Mouse (Mus musculus): Measurements from ENCODE around the gene Cpne4. TPM values are rescaled to one million over a fixed set of nuclear protein-coding genes. Genes with fewer than 3 reads are reported as not detected.

The Cpne4 gene
- not detected in 2 replicates for polyA plus RNA-seq (2015; fragmentation: Nextera tagmentation; extraction: Ambion mirVana)

- H3K4me3 ChIP-seq (ENCODE audit: low read depth, low read length), result no peak within 1 kb of the TSS
- H3K9me3 ChIP-seq (replicated peaks; ENCODE audit: control insufficient read depth, low read length), result no peaks in the 10 kb centered on the region
- no peaks in the 10 kb centered on the region for H3K27me3 ChIP-seq (ENCODE audit: control insufficient read depth, insufficient read depth, low read depth, low read length)
- no peak within 1 kb of the TSS for H3K9ac ChIP-seq (ENCODE audit: low read depth, low read length)
- H3K4me2 ChIP-seq (ENCODE audit: low read depth, low read length), result no peak within 1 kb of the TSS
- 51% methylated on average over 2 of the region's 2 CpGs for WGBS (ENCODE audit: insufficient replicate concordance)
- no peaks in the 10 kb centered on the region for H3K36me3 ChIP-seq (ENCODE audit: control insufficient read depth, insufficient read depth)
- ATAC-seq (ENCODE audit: low read depth), result no peak
- no peak within 1 kb of the TSS for H3K27ac ChIP-seq (ENCODE audit: low read length)
- no peaks in the 10 kb centered on the region for H3K4me1 ChIP-seq (ENCODE audit: control insufficient read depth, low read depth, low read length)
These were observed at the start of gene Cpne4 for GRCm38 (mm10) chr9:104546986-104547385. TSS of gene Cpne4 (plus strand) at chr9:104547286.

DNA sequence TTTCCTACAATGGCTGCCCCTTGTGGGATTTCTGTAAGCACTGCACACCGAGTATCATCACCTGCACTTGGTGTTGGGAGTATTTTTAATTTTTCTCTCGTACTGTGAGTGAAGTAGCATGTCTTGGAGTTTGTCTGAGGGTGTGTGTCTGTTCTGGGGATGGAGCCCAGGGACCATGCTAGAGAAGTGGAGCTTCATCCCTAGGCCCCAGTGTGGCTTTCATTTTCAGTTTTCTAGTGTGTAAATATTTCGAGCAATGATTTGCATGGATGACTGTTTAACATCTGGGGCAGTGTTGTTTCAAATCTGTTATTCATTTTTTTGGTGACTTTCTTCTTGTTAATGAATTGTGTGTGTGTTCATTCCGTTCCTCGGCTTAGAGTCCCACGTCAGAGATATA lies 31.9 kb upstream of the Cpne4 start:
- no peaks in the 10 kb centered on the region for H3K36me3 ChIP-seq (ENCODE audit: control insufficient read depth, insufficient read depth)
- 55% methylated on average over 6 of the region's 6 CpGs for WGBS (ENCODE audit: insufficient replicate concordance)
- no peak for ATAC-seq (ENCODE audit: low read depth)

GRCm38 (mm10) chr9:104535508-104535907 lies 11.6 kb upstream of the Cpne4 start:
- no peaks in the 10 kb centered on the region for H3K36me3 ChIP-seq (ENCODE audit: control insufficient read depth, insufficient read depth)
- H3K27ac ChIP-seq (ENCODE audit: low read length), result no peak overlapping the region
- no peaks in the 10 kb centered on the region for H3K9me3 ChIP-seq (replicated peaks; ENCODE audit: control insufficient read depth, low read length)
- WGBS (ENCODE audit: insufficient replicate concordance), result 33% methylated on average over 6 of the region's 6 CpGs
- H3K27me3 ChIP-seq (ENCODE audit: control insufficient read depth, insufficient read depth, low read depth, low read length), result no peaks in the 10 kb centered on the region
- no peaks in the 10 kb centered on the region for H3K4me1 ChIP-seq (ENCODE audit: control insufficient read depth, low read depth, low read length)
- H3K9ac ChIP-seq (ENCODE audit: low read depth, low read length), result no peak overlapping the region
- H3K4me2 ChIP-seq (ENCODE audit: low read depth, low read length), result no peak overlapping the region
- no peak for ATAC-seq (ENCODE audit: low read depth)
- no peak overlapping the region for H3K4me3 ChIP-seq (ENCODE audit: low read depth, low read length)

More for the DNA sequence above, 31.9 kb upstream of the Cpne4 start:
- Histone ChIP-seq H3K4me3 (ENCODE audit: low read depth, low read length) (no peak overlapping the region), H3K4me1 (ENCODE audit: control insufficient read depth, low read depth, low read length) (no peaks in the 10 kb centered on the region), H3K27ac (ENCODE audit: low read length) (no peak overlapping the region), H3K4me2 (ENCODE audit: low read depth, low read length) (no peak overlapping the region), H3K9ac (ENCODE audit: low read depth, low read length) (no peak overlapping the region), H3K27me3 (ENCODE audit: control insufficient read depth, insufficient read depth, low read depth, low read length) (no peaks in the 10 kb centered on the region), H3K9me3 (replicated peaks; ENCODE audit: control insufficient read depth, low read length) (no peaks in the 10 kb centered on the region)

- ATAC-seq (ENCODE audit: low read depth), result no peak
- 37% methylated on average over 3 of the region's 3 CpGs for WGBS (ENCODE audit: insufficient replicate concordance)
- Histone ChIP-seq H3K9ac (ENCODE audit: low read depth, low read length) (no peak overlapping the region), H3K27ac (ENCODE audit: low read length) (no peak overlapping the region), H3K9me3 (replicated peaks; ENCODE audit: control insufficient read depth, low read length) (no peaks in the 10 kb centered on the region), H3K27me3 (ENCODE audit: control insufficient read depth, insufficient read depth, low read depth, low read length) (peaks cover 5% of the 10 kb centered on the region; the same call in 1 of the 2 replicates), H3K4me1 (ENCODE audit: control insufficient read depth, low read depth, low read length) (no peaks in the 10 kb centered on the region), H3K4me3 (ENCODE audit: low read depth, low read length) (no peak overlapping the region), H3K4me2 (ENCODE audit: low read depth, low read length) (no peak overlapping the region), H3K36me3 (ENCODE audit: control insufficient read depth, insufficient read depth) (no peaks in the 10 kb centered on the region)
These were observed 18.7 kb downstream of the Cpne4 start for GRCm38 (mm10) chr9:104565815-104566214.

GRCm38 (mm10) chr9:104566468-104566867 lies 19.4 kb downstream of the Cpne4 start:
- WGBS (ENCODE audit: insufficient replicate concordance), result 61% methylated on average over 5 of the region's 5 CpGs
- H3K9ac ChIP-seq (ENCODE audit: low read depth, low read length), result no peak overlapping the region
- H3K4me1 ChIP-seq (ENCODE audit: control insufficient read depth, low read depth, low read length), result no peaks in the 10 kb centered on the region
- H3K9me3 ChIP-seq (replicated peaks; ENCODE audit: control insufficient read depth, low read length), result no peaks in the 10 kb centered on the region
- ATAC-seq (ENCODE audit: low read depth), result no peak
- H3K4me3 ChIP-seq (ENCODE audit: low read depth, low read length), result no peak overlapping the region
- peaks cover 5% of the 10 kb centered on the region; the same call in 1 of the 2 replicates for H3K27me3 ChIP-seq (ENCODE audit: control insufficient read depth, insufficient read depth, low read depth, low read length)
- H3K4me2 ChIP-seq (ENCODE audit: low read depth, low read length), result no peak overlapping the region
- H3K27ac ChIP-seq (ENCODE audit: low read length), result no peak overlapping the region
- no peaks in the 10 kb centered on the region for H3K36me3 ChIP-seq (ENCODE audit: control insufficient read depth, insufficient read depth)

DNA sequence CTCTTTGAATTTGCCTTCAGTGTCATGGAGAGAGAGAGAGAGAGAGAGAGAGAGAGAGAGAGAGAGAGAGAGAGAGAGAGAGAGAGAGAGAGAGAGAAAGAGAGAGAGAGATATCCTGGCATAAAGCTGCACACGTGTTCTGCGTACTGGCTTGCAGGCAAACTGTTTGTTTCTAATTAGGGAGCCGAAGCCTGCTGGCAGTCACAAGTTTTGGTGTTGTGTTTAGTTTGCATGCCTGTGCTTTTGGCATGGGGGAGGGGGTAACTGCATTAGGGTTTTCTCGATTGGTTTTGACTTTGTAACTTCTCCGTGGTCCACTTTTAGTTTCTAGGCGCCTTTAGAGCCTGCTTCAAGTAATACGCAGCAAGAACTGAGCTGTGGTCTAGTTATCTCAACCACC lies 20.0 kb downstream of the Cpne4 start:
- H3K4me2 ChIP-seq (ENCODE audit: low read depth, low read length), result no peak overlapping the region
- H3K27me3 ChIP-seq (ENCODE audit: control insufficient read depth, insufficient read depth, low read depth, low read length), result peaks cover 5% of the 10 kb centered on the region; the same call in 1 of the 2 replicates
- H3K9ac ChIP-seq (ENCODE audit: low read depth, low read length), result no peak overlapping the region
- no peaks in the 10 kb centered on the region for H3K36me3 ChIP-seq (ENCODE audit: control insufficient read depth, insufficient read depth)
- H3K9me3 ChIP-seq (replicated peaks; ENCODE audit: control insufficient read depth, low read length), result no peaks in the 10 kb centered on the region
- H3K4me3 ChIP-seq (ENCODE audit: low read depth, low read length), result no peak overlapping the region
- no peaks in the 10 kb centered on the region for H3K4me1 ChIP-seq (ENCODE audit: control insufficient read depth, low read depth, low read length)
- WGBS (ENCODE audit: insufficient replicate concordance), result 51% methylated on average over 7 of the region's 7 CpGs
- ATAC-seq (ENCODE audit: low read depth), result no peak
- H3K27ac ChIP-seq (ENCODE audit: low read length), result no peak overlapping the region

DNA sequence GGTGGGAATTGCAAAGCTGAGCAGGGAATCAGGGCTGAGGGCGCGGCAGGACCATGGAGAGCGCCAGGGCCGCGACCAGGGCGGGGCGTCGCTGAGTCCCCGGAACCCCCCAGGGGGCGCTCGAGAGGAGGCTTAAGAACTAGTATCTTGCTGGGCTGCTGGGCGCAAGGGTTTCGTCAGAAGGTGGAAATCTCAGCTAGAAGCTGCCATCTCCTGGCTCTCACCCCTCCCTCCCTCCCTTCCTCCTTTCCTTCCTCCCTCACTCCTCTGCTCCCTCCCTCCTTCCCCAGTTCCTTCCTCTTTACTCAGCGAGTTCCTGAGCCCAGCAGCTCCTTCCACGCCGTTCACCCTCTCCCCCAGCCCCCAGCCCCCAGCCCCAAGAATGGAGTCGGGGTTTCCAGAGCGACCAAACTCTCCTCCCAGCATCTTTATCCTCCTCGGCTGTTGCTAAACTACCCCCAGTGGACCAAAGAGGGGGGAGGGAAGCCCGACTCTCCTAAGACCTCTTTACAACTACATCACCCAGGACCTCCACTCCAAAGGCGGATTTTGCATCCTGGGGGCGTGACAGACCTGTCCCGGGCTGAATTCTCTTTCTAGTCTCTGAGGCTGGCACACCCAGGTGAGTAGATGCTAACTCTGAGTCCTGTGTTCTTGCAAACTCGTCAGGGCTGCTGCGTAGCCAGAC lies 22.5 kb downstream of the Cpne4 start:
- no peaks in the 10 kb centered on the region for H3K36me3 ChIP-seq (ENCODE audit: control insufficient read depth, insufficient read depth)
- H3K9ac ChIP-seq (ENCODE audit: low read depth, low read length), result no peak overlapping the region
- no peak overlapping the region for H3K27ac ChIP-seq (ENCODE audit: low read length)
- H3K9me3 ChIP-seq (replicated peaks; ENCODE audit: control insufficient read depth, low read length), result no peaks in the 10 kb centered on the region
- peaks cover 5% of the 10 kb centered on the region; the same call in 1 of the 2 replicates for H3K27me3 ChIP-seq (ENCODE audit: control insufficient read depth, insufficient read depth, low read depth, low read length)
- no peaks in the 10 kb centered on the region for H3K4me1 ChIP-seq (ENCODE audit: control insufficient read depth, low read depth, low read length)
- 1% methylated on average over 24 of the region's 25 CpGs for WGBS (ENCODE audit: insufficient replicate concordance)
- no peak overlapping the region for H3K4me2 ChIP-seq (ENCODE audit: low read depth, low read length)
- no peak for ATAC-seq (ENCODE audit: low read depth)
- no peak overlapping the region for H3K4me3 ChIP-seq (ENCODE audit: low read depth, low read length)

- no peak overlapping the region for H3K27ac ChIP-seq (ENCODE audit: low read length)
- H3K27me3 ChIP-seq (ENCODE audit: control insufficient read depth, insufficient read depth, low read depth, low read length), result peaks cover 5% of the 10 kb centered on the region; the same call in 1 of the 2 replicates
- WGBS (ENCODE audit: insufficient replicate concordance), result 50% methylated on average over 6 of the region's 6 CpGs
- no peak overlapping the region for H3K4me3 ChIP-seq (ENCODE audit: low read depth, low read length)
- no peaks in the 10 kb centered on the region for H3K4me1 ChIP-seq (ENCODE audit: control insufficient read depth, low read depth, low read length)
- no peaks in the 10 kb centered on the region for H3K36me3 ChIP-seq (ENCODE audit: control insufficient read depth, insufficient read depth)
- H3K4me2 ChIP-seq (ENCODE audit: low read depth, low read length), result no peak overlapping the region
- H3K9me3 ChIP-seq (replicated peaks; ENCODE audit: control insufficient read depth, low read length), result no peaks in the 10 kb centered on the region
- no peak overlapping the region for H3K9ac ChIP-seq (ENCODE audit: low read depth, low read length)
- ATAC-seq (ENCODE audit: low read depth), result no peak
These were observed 25.8 kb downstream of the Cpne4 start for GRCm38 (mm10) chr9:104572856-104573255.

GRCm38 (mm10) chr9:104574476-104574875 lies 27.4 kb downstream of the Cpne4 start:
- Histone ChIP-seq H3K27ac (ENCODE audit: low read length) (no peak overlapping the region), H3K9ac (ENCODE audit: low read depth, low read length) (no peak overlapping the region), H3K27me3 (ENCODE audit: control insufficient read depth, insufficient read depth, low read depth, low read length) (peaks cover 5% of the 10 kb centered on the region; the same call in 1 of the 2 replicates), H3K36me3 (ENCODE audit: control insufficient read depth, insufficient read depth) (no peaks in the 10 kb centered on the region), H3K9me3 (replicated peaks; ENCODE audit: control insufficient read depth, low read length) (no peaks in the 10 kb centered on the region), H3K4me1 (ENCODE audit: control insufficient read depth, low read depth, low read length) (no peaks in the 10 kb centered on the region), H3K4me2 (ENCODE audit: low read depth, low read length) (no peak overlapping the region), H3K4me3 (ENCODE audit: low read depth, low read length) (no peak overlapping the region)
- no peak for ATAC-seq (ENCODE audit: low read depth)
- 2% methylated on average over 6 of the region's 6 CpGs for WGBS (ENCODE audit: insufficient replicate concordance)

Data from liver, embryonic 16.5 days (tissue).